Mouse (Mus musculus): ENCODE results near the gene Itk.
"Not testable (repeated sequence)": the region's sequence is repeated elsewhere in the genome, so short reads cannot be mapped to it uniquely, and the experiment has no call there.

Itk gene

DNA sequence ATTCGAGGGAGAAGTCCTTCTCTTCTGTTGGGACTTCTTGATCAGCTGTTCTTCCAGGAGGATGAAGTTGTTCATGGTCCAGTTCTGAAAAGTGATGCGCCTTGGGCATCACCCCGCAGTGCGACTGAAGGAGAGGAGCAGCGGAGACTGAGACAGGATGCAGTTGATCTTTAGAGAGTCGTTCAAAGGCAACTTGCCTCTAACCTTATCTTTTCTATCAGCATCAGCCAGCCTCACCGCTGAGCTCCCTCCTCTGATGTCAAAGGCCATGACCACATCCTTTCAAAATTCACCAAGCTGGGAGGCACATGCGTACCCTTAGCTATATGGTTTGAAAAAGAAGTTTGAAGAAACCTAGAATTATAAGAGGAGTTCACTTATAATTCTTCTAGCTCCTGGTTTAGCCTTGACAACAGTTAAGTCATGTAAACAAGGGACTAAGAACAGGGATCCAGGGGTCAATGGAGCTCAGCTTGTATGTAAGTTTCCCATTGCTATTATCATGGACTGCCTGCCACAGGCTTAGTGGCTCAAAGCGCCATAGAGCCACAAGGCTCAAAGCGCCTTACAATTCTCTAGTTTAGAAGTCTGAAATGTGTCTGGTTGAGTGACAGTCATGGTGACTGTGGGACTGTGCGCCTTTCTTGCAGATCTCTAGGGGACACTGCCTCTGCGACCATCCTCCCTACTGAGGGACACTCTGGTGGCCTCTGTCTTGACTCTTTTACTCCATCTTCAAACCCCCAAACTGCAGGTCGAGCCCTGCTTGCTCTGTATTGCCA is at the start of gene Itk:
TSS of gene Itk (minus strand) at position 180 of the 782 bp plus-strand sequence.
- no peak for DNase-seq (ENCODE audit: low read depth, low spot score)

GRCm38 (mm10) chr11:46437459-46438000 is 48.2 kb upstream of the Itk start:
- DNase-seq (ENCODE audit: low read depth, low spot score), result no peak

GRCm38 (mm10) chr11:46436760-46437458 is 47.6 kb upstream of the Itk start, which contains the start of gene Med7:
TSS of gene Med7 (plus strand) at chr11:46436925.
- DNase-seq (ENCODE audit: low read depth, low spot score), result peak; percentile 98

GRCm38 (mm10) chr11:46435363-46435762 is 46.0 kb upstream of the Itk start:
- no peak for DNase-seq (ENCODE audit: low read depth, low spot score)

GRCm38 (mm10) chr11:46431129-46431528 is 41.8 kb upstream of the Itk start:
- DNase-seq (ENCODE audit: low read depth, low spot score), result peak; percentile 52

DNA sequence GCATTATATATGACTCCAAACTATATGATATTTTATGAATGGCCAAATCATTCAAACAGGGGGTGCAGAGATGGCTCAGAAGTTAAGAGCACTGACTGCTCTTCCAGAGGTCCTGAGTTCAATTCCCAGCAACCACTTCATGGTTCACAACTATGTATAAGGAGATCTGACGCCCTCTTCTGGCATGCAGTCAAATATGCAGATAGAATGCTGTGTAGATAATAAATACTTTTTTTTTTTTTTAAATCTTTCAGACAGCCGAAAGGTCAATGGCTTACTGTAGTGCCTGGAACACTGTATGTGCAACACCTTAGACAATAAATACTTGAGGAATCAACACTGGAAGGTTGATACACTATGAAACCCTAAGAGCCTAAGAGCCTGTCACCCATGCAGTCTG is 40.8 kb upstream of the Itk start:
- no peak for DNase-seq (ENCODE audit: low read depth, low spot score)

DNA sequence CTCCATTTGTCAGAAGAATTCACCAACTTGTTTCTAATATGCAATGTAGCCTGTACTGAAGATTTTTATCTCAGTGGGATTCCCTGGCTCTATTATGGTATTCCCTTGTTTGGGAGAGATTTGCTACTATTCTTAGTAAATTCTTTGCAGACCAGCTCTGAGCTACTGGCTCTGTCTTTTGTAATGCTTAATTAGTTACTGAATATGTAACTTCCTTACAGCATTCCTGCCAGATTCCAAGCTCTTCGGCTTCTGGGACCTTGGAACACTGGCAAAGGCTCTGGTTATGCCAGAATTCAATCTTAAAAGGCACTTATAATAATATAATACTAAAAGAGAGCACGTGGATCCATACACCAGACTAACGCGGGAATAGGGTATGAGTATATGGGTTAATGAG is 38.8 kb upstream of the Itk start:
- not testable (repeated sequence) for DNase-seq (ENCODE audit: low read depth, low spot score)

DNA sequence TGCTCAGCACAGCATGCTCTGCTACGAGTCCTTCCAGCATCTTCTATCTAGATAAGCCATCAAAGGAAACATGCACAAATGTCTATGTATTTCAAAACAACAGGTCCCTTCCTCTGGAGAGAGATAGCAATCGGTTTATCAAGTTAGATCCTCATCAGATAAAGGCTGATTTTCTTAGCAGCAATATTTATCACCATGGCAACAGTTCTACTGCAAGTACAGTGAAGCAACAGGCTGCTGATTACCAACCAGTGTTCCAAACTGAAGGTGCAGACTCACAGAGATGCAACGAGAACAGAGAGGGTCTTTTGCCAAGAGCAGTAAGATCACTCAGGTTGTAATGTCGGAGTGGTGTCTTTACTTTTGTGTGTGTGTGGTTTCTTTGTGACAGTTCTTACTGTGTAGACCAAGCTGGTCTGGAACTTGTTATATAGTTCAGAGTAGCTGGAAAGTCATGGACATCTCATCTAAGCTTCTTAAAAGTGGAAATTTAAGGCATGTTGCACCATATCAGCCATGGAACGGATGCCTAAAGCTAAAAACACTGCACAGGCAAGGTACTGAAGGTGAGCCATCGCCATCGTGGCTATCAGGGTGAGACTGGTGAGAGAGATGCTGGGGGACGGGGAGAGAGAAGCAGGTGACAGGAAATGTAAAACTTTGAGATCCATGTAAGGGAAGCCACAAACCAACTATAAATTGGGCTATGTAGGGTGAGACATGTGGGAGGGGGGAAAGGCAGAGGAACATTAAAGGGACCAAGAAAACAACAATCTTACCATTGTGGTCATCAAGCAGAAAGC is 32.0 kb upstream of the Itk start:
- DNase-seq (ENCODE audit: low read depth, low spot score), result no peak

- no peak for DNase-seq (ENCODE audit: low read depth, low spot score)
These were observed 29.5 kb upstream of the Itk start for GRCm38 (mm10) chr11:46418860-46419259.

DNA sequence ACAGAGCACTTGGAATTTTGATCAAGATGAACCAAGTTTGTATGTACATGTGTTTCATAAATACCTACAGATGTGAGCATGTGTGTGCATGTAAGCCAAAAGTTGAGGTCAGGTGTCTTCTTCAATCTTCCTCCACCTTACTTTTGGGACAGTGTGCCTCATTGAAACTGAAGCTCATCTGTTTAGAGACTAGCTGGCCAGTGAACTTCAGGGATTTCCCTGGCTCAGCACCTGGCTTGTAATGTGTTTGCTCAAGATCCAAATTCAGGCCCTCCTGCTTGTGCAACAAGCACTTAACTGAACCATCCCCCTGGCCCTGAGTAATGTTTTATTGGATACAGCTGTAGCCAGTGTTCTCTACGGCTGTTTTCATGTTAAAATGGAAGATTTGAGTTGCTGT is 29.1 kb upstream of the Itk start:
- DNase-seq (ENCODE audit: low read depth, low spot score), result peak; percentile 16

- DNase-seq (ENCODE audit: low read depth, low spot score), result no peak
These were observed 20.8 kb upstream of the Itk start for GRCm38 (mm10) chr11:46410018-46410563.

- no peak for DNase-seq (ENCODE audit: low read depth, low spot score)
These were observed 17.4 kb upstream of the Itk start for GRCm38 (mm10) chr11:46406721-46407120.

GRCm38 (mm10) chr11:46404986-46405385 is 15.7 kb upstream of the Itk start:
- no peak for DNase-seq (ENCODE audit: low read depth, low spot score)

DNA sequence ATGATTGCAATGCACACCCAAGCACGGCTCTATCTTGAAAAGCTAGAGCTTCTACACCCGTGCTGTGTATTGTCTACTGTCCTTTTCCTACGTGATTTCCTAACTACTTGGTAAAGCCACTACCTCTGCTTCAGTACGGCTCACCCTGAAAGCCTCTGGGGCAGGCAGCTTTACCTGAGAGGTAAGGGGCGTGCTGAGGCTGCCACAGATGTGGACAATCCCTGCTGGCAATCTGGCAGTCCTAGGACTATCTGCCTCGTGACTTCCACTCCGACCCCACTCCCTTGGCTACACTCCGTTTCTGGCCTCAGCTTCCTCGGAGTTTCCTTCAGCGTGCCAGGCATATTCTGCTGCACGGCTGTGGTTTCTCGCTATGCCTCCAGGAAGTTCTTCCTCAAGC is 12.2 kb upstream of the Itk start:
- DNase-seq (ENCODE audit: low read depth, low spot score), result no peak

DNA sequence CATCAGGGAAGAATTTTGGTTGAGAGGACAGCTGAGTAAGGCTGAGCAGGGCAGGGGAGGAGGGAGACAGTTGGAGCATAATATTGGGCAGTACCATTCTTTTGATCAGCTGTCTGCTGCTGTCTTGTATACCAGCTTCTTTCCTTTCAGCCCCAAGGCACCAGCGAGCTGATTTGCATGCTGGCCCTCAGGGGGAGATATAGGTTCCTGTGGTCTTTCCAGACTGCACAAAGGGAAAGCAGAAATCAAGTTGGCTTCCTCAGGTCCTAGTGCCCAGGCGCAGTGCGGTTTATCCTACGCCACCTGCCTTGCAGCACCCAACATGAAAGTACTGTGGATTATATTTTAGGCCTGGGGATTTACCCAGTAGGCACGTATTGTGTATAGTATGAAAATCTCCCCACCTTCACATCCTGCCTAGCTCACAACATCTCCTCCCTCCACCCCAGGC is 9.6 kb upstream of the Itk start:
- peak; percentile 10 for DNase-seq (ENCODE audit: low read depth, low spot score)

DNA sequence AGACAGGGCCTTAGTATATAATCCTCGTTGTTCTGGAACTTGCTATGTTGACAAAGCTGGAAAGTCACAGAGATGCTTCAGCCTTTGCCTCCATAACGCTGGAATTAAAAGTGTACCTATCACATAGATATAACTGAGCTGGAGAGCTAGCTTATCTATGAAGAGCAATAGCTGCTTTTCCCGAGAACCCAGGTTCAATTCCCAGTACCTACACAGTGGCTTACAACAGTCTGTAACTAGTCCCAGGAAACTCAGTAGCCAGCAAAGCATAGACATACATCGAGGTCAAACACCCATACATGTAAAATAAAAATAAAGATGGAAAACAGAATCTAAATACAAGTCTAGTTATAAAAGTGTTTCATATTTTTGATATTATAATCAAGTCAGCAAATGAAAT is 9.2 kb upstream of the Itk start:
- DNase-seq (ENCODE audit: low read depth, low spot score), result no peak

- DNase-seq (ENCODE audit: low read depth, low spot score), result no peak
These were observed 8.6 kb upstream of the Itk start for GRCm38 (mm10) chr11:46397900-46398299.

DNA sequence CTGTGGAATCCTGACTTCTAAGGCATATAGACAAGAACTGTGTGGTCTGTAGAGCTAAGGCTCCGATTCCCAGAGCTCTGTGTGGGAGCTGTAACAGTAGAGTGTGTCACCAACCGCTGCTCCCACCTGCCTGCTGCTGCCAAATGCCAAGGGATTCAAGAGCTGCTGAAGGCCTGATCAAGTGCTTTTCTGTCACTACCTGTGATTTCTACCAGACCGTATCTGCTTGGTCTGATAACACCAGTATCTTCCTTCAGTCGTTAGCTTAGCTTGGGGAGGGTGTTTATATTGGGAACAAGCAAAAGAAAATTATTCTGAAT is 7.5 kb upstream of the Itk start:
- DNase-seq (ENCODE audit: low read depth, low spot score), result no peak

- DNase-seq (ENCODE audit: low read depth, low spot score), result no peak
These were observed 7.0 kb upstream of the Itk start, which contains the start of gene Fam71b for GRCm38 (mm10) chr11:46396167-46396859. TSS of gene Fam71b (plus strand) at chr11:46396559.

- DNase-seq (ENCODE audit: low read depth, low spot score), result no peak
These were observed 6.4 kb upstream of the Itk start for GRCm38 (mm10) chr11:46395698-46396097.

DNA sequence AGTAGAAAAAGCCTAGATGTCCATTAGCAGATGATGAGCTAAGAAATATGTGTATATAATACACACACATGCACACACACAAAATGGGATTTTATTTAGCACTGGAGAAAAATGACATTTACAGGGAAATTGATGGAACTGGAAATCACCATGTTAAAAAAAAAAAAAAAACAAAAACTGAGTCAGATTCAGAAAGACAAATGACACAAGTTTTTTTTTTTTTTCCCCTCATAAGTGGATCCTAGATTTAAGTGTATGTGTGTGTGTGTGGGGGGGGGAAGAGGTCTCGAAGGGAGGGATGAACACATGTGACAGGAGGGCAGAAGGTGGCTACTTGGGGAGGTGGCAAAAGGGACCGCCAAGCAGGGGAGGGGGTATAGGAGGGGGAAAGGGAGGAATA is 5.8 kb upstream of the Itk start:
- no peak for DNase-seq (ENCODE audit: low read depth, low spot score)
